ENCODE assay signal across 8 mouse cellular contexts in the genomic region with DNA sequence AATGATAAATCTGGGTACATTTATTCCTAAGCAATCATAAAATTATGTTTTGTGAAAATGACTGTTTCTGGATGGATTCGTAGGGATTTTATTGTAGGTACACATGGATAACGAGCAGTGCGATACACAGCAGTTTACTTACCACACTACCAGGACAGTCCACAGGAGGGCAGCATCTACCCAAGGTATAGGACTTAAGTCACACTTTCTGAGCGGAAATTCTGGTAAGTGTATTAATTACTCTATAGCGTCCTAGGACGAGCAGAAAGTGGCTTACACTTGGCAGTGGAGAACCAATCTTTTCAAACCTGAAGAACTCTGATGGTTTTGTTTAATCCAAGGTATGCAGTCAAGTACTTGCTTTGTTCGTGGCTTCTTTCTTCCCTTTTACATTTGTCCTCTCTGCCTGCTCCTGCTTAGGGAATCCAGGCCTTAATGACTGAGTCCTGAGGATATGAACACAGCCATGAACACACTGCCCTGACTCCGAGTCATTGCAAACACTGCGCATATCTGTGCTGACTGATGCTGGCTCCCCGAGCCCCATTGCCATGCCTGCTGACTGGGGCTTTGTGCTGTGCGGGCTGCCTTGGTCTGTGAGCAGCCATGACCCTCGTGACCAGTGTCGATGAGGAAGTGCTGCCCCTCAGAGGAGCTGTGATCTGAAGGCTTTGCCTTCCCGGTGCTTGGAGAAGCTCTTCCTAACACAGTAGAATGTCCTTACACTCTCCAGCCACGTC.
DNase-seq lines count a peak whose midpoint lies in the region; ATAC-seq and TF ChIP-seq lines count a peak whose summit lies in the region.

No protein-coding gene starts in this region.

- no peaks in the 10 kb centered on the region for H3K9me3 ChIP-seq in forebrain, embryonic 13.5 days (replicated peaks)
- no peaks in the 10 kb centered on the region for H3K9me3 ChIP-seq in liver, embryonic 15.5 days (replicated peaks)
- no peaks in the 10 kb centered on the region for H3K9me3 ChIP-seq in neural tube, embryonic 11.5 days (ENCODE audit: control insufficient read depth, low read length)
- H3K9me3 ChIP-seq in stomach, postnatal 0 days (ENCODE audit: control insufficient read depth, low read length), result no peaks in the 10 kb centered on the region

- H3K4me1 ChIP-seq in forebrain, embryonic 13.5 days, result peaks cover 5% of the 10 kb centered on the region
- H3K4me1 ChIP-seq in liver, embryonic 15.5 days (replicated peaks), result peaks cover 20% of the 10 kb centered on the region; the same call in 1 of the 2 replicates
- peaks cover 6% of the 10 kb centered on the region; the same call in 1 of the 2 replicates for H3K4me1 ChIP-seq in neural tube, embryonic 11.5 days (ENCODE audit: control insufficient read depth, insufficient read depth, low read length)
- H3K4me1 ChIP-seq in stomach, postnatal 0 days (replicated peaks; ENCODE audit: control insufficient read depth, insufficient read depth), result no peaks in the 10 kb centered on the region

- peak overlapping the region; percentile 43 for H3K4me2 ChIP-seq in forebrain, embryonic 13.5 days
- H3K4me2 ChIP-seq in liver, embryonic 15.5 days, result peak overlapping the region; percentile 51
- H3K4me2 ChIP-seq in neural tube, embryonic 11.5 days (ENCODE audit: low read depth), result peak overlapping the region; percentile 38
- 0 out of 2 replicates have a peak overlapping the region, but pooled peaks have one; percentile 29 for H3K4me2 ChIP-seq in stomach, postnatal 0 days (replicated peaks; ENCODE audit: low read depth)

- H3K27ac ChIP-seq in forebrain, embryonic 13.5 days, result peak overlapping the region; percentile 48
- H3K27ac ChIP-seq in liver, embryonic 15.5 days (replicated peaks), result no peak overlapping the region
- H3K27ac ChIP-seq in neural tube, embryonic 11.5 days (ENCODE audit: low read depth, low read length), result peak overlapping the region; percentile 70
- H3K27ac ChIP-seq in stomach, postnatal 0 days (replicated peaks), result 0 out of 2 replicates have a peak overlapping the region, but pooled peaks have one; percentile 6

- H3K36me3 ChIP-seq in forebrain, embryonic 13.5 days (ENCODE audit: poor library complexity, severe bottlenecking), result no peaks in the 10 kb centered on the region
- H3K36me3 ChIP-seq in liver, embryonic 15.5 days (replicated peaks), result no peaks in the 10 kb centered on the region
- no peaks in the 10 kb centered on the region for H3K36me3 ChIP-seq in neural tube, embryonic 11.5 days (ENCODE audit: control insufficient read depth, insufficient read depth, low read length)
- no peaks in the 10 kb centered on the region for H3K36me3 ChIP-seq in stomach, postnatal 0 days (ENCODE audit: control insufficient read depth, insufficient read depth, low read length)

- TF ChIP-seq CTCF in stomach, postnatal 0 days (IDR thresholded peaks at IDR 0.05; ENCODE audit: low read depth), result peak; percentile 95

- DNase-seq in ES-CJ7 (ENCODE audit: low read depth, low spot score), result peak; percentile 91
- DNase-seq in cerebellum, adult 11 months, result peak; percentile 60
- peak; percentile 86 to 91 for DNase-seq in heart, postnatal 10 days
- peak; percentile 94 to 95 for DNase-seq in kidney, postnatal 4 days
- peak; percentile 90 for DNase-seq in neural tube, embryonic 11.5 days (ENCODE audit: low spot score)
- peak; percentile 85 for DNase-seq in stomach, postnatal 0 days (ENCODE audit: low spot score)

- ATAC-seq in forebrain, embryonic 13.5 days, result peak; percentile 87
- peak; percentile 48 for ATAC-seq in liver, embryonic 15.5 days (ENCODE audit: insufficient read depth)
- ATAC-seq in neural tube, embryonic 11.5 days (ENCODE audit: insufficient read depth, low FRiP score, low TSS enrichment), result peak; percentile 75
- ATAC-seq in stomach, postnatal 0 days (ENCODE audit: low FRiP score, low TSS enrichment), result peak; percentile 85

- intact Hi-C loops in heart, postnatal 10 days (cut with DNase I), result loop anchor here (1.0 to 10.0 kb wide), 5 partner anchors 124 to 1096 kb away; a partner anchor contains a TSS

- no peak for TF ChIP-seq EP300 in stomach, postnatal 0 days (optimal IDR thresholded peaks at IDR 0.05)

- no peak overlapping the region for H3K4me3 ChIP-seq in forebrain, embryonic 13.5 days
- peak overlapping the region; percentile 12; the same call in 1 of the 2 replicates for H3K4me3 ChIP-seq in liver, embryonic 15.5 days (replicated peaks)
- 0 out of 2 replicates have a peak overlapping the region, but pooled peaks have one; percentile 12 for H3K4me3 ChIP-seq in neural tube, embryonic 11.5 days (ENCODE audit: low read depth, low read length)
- H3K4me3 ChIP-seq in stomach, postnatal 0 days (ENCODE audit: low read depth, low read length), result no peak overlapping the region

- no peaks in the 10 kb centered on the region; the same call in 1 of the 2 replicates for H3K27me3 ChIP-seq in forebrain, embryonic 13.5 days
- H3K27me3 ChIP-seq in liver, embryonic 15.5 days, result no peaks in the 10 kb centered on the region
- H3K27me3 ChIP-seq in neural tube, embryonic 11.5 days (ENCODE audit: control insufficient read depth, insufficient read depth, low read length), result no peaks in the 10 kb centered on the region
- no peaks in the 10 kb centered on the region for H3K27me3 ChIP-seq in stomach, postnatal 0 days (ENCODE audit: control insufficient read depth, insufficient read depth, low read length)

- 19% methylated on average over 15 of the region's 15 CpGs for WGBS in forebrain, embryonic 13.5 days
- 8% methylated on average over 15 of the region's 15 CpGs for WGBS in liver, embryonic 15.5 days (ENCODE audit: insufficient replicate concordance)
- WGBS in neural tube, embryonic 11.5 days, result 22% methylated on average over 15 of the region's 15 CpGs
- WGBS in stomach, postnatal 0 days, result 25% methylated on average over 15 of the region's 15 CpGs

- peak overlapping the region; percentile 54; the same call in 1 of the 2 replicates for H3K9ac ChIP-seq in forebrain, embryonic 13.5 days
- no peak overlapping the region; the same call in 1 of the 2 replicates for H3K9ac ChIP-seq in liver, embryonic 15.5 days
- H3K9ac ChIP-seq in neural tube, embryonic 11.5 days (ENCODE audit: low read length), result peak overlapping the region; percentile 47
- H3K9ac ChIP-seq in stomach, postnatal 0 days (ENCODE audit: low read length), result 0 out of 2 replicates have a peak overlapping the region, but pooled peaks have one; percentile 35

Comparison
In these comparisons a context has a peak if more than half of its experiments do, and no peak if none do; other contexts are left out.
1. H3K4me3 ChIP-seq: peak in liver, embryonic 15.5 days (single experiment) and neural tube, embryonic 11.5 days (single experiment); none in forebrain, embryonic 13.5 days (single experiment) and stomach, postnatal 0 days (single experiment).
2. Peak in every context shown above with its lines, with median percentiles within 50 percentile points of each other: DNase-seq, ATAC-seq and H3K4me2 ChIP-seq.